ENCODE assay signal across 23 mouse cellular contexts in genomic region chr13:99739420-99739819, GRCm38 (mm10).
DNase-seq lines count a peak whose midpoint lies in the region; ATAC-seq lines count a peak whose summit lies in the region.
"Had no signal": no experiment of that assay in that cellular context is flagged by ENCODE, and none has a peak within 500 bp of the region (broad histone marks: within the 10 kb centered on the region; RNA-seq: fewer than 3 reads in every experiment).

No protein-coding gene starts in this region.

- intact Hi-C loops in left cerebral cortex, postnatal 4 days (cut with DNase I), result no loop called here
- intact Hi-C loops in heart, postnatal 25 days (cut with DNase I), result no loop called here

- no peak for DNase-seq in frontal cortex, postnatal 10 days (ENCODE audit: low spot score in 2 of 2)
- DNase-seq in left cerebral cortex, adult 18-20 months (ENCODE audit: low spot score in 2 of 2), result peak; percentile 39 to 45
- DNase-seq in left cerebral cortex, postnatal 4 days, result no peak
- DNase-seq in right cerebral cortex, postnatal 25 days, result peak; percentile 42
- no peak for DNase-seq in right cerebral cortex, postnatal 14 days
- DNase-seq in heart, postnatal 25 days (ENCODE audit: low spot score), result no peak
- no peak for DNase-seq in B cell, adult 2 months
- DNase-seq: adrenal gland, postnatal 10 days; cerebellum, adult 11 months; cerebellum, adult 9-10 months; cerebellum, postnatal 36 days; gastrocnemius, postnatal 14 days; kidney, adult 9 months; kidney, postnatal 10 days; liver; lung, adult 2 months; lung, postnatal 10 days; thymus, adult 18-20 months; thymus, postnatal 25 days had no signal

- ATAC-seq in frontal cortex, adult (ENCODE audit: low TSS enrichment), result peak; percentile 92
- ATAC-seq: forebrain, embryonic 14.5 days; intestine, postnatal 0 days; midbrain, embryonic 13.5 days had no signal

Comparison
In these comparisons a context has a peak if more than half of its experiments do, and no peak if none do; other contexts are left out.
1. DNase-seq: peak in left cerebral cortex, adult 18-20 months (2 of 2) and right cerebral cortex, postnatal 25 days (single experiment); none in frontal cortex, postnatal 10 days (0 of 2), left cerebral cortex, postnatal 4 days (single experiment), right cerebral cortex, postnatal 14 days (single experiment), heart, postnatal 25 days (single experiment) and B cell, adult 2 months (0 of 2).